Mouse (Mus musculus) forebrain, embryonic 13.5 days (tissue): ENCODE measurements around the gene Sohlh2. TPM values are rescaled to one million over a fixed set of nuclear protein-coding genes. Genes with fewer than 3 reads are reported as not detected.

ENCODE experiments used
- ATAC-seq: fragments of 200-750 bp; cut with Nextera tagmentation; 2 replicates; pipeline ENCODE4 v1.8.0; 2017
- H3K27ac ChIP-seq: fragments of 300-500 bp; sonication (generic); 2 replicates; pipeline ENCODE4 v1.5.1; 2015; ENCODE audit warnings: inconsistent platforms, mild to moderate bottlenecking, moderate library complexity
- H3K27me3 ChIP-seq: fragments of 300-500 bp; sonication (generic); 2 replicates; pipeline ENCODE4 v1.6.1; 2015; ENCODE audit warnings: mild to moderate bottlenecking, inconsistent platforms
- H3K36me3 ChIP-seq: fragments of 300-500 bp; sonication (generic); 2 replicates; pipeline ENCODE4 v1.6.1; 2015; ENCODE audit warnings: mild to moderate bottlenecking, inconsistent platforms; ENCODE audit not compliant: poor library complexity, severe bottlenecking
- H3K4me1 ChIP-seq: fragments of 300-500 bp; sonication (generic); 2 replicates; pipeline ENCODE4 v1.6.1; 2015; ENCODE audit warnings: inconsistent platforms
- H3K4me2 ChIP-seq: fragments of 300-500 bp; sonication (generic); 2 replicates; pipeline ENCODE4 v1.6.1; 2015; ENCODE audit warnings: inconsistent platforms, mild to moderate bottlenecking, moderate library complexity
- H3K4me3 ChIP-seq: fragments of 300-500 bp; sonication (generic); 2 replicates; pipeline ENCODE4 v1.5.1; 2015; ENCODE audit warnings: mild to moderate bottlenecking, inconsistent platforms
- H3K9ac ChIP-seq: fragments of 300-500 bp; sonication (generic); 2 replicates; pipeline ENCODE4 v1.6.1; 2015; ENCODE audit warnings: mild to moderate bottlenecking, inconsistent platforms
- H3K9me3 ChIP-seq: fragments of 300-500 bp; sonication (generic); replicated peaks from 2 replicates; pipeline ENCODE4 v1.6.1; 2016; ENCODE audit warnings: inconsistent platforms
- WGBS: fragments of 180-500 bp; shearing (Covaris S2); methylation state at CpG from one replicate; pipeline ENCODE4 v1.1.7; 2015; 5-methylcytosine and 5-hydroxymethylcytosine counted together
- microRNA-seq: library from miRNA; unstranded; fragments of <30 nt; microRNA quantifications from one replicate; pipeline ENCODE4, GENCODE M21; 2016
- polyA plus RNA-seq: library from polyadenylated mRNA; unstranded; fragments of >200 nt; fragmentation: Nextera tagmentation; extraction: Ambion mirVana; gene quantifications from 2 replicates; pipeline ENCODE4 v1.2.1, GENCODE M21; 2015

Sohlh2 gene
- polyA plus RNA-seq, 1 experiment from 2014 or later, result not detected

GRCm38 (mm10) chr3:55248048-55248447 lies 66.2 kb downstream of the Sohlh2 start:
- no peak overlapping the region for H3K9ac ChIP-seq
- 88% methylated on average over 3 of the region's 3 CpGs for WGBS
- peaks cover 58% of the 10 kb centered on the region for H3K4me1 ChIP-seq
- H3K4me2 ChIP-seq, result no peak overlapping the region
- H3K4me3 ChIP-seq, result no peak overlapping the region
- H3K27ac ChIP-seq, result no peak overlapping the region
- no peaks in the 10 kb centered on the region; the same call in 1 of the 2 replicates for H3K9me3 ChIP-seq
- H3K27me3 ChIP-seq, result no peaks in the 10 kb centered on the region
- no peak for ATAC-seq
- peaks cover 34% of the 10 kb centered on the region for H3K36me3 ChIP-seq

- ATAC-seq, result peak; percentile 84
- Histone ChIP-seq H3K4me1 (peaks cover 56% of the 10 kb centered on the region), H3K27me3 (no peaks in the 10 kb centered on the region), H3K27ac (no peak overlapping the region; the same call in 1 of the 2 replicates), H3K4me3 (no peak overlapping the region), H3K9ac (no peak overlapping the region), H3K4me2 (no peak overlapping the region), H3K36me3 (peaks cover 37% of the 10 kb centered on the region), H3K9me3 (no peaks in the 10 kb centered on the region; the same call in 1 of the 2 replicates)
- 54% methylated on average over 6 of the region's 6 CpGs for WGBS
Measured at GRCm38 (mm10) chr3:55248508-55248907, 66.7 kb downstream of the Sohlh2 start.

GRCm38 (mm10) chr3:55250631-55251030 lies 68.8 kb downstream of the Sohlh2 start:
- H3K4me2 ChIP-seq, result no peak overlapping the region
- no peak for ATAC-seq
- peaks cover 48% of the 10 kb centered on the region for H3K36me3 ChIP-seq
- no peak overlapping the region for H3K4me3 ChIP-seq
- 96% methylated on average over 2 of the region's 2 CpGs for WGBS
- H3K4me1 ChIP-seq, result peaks cover 41% of the 10 kb centered on the region
- no peaks in the 10 kb centered on the region for H3K27me3 ChIP-seq
- no peak overlapping the region for H3K27ac ChIP-seq
- no peak overlapping the region for H3K9ac ChIP-seq
- no peaks in the 10 kb centered on the region; the same call in 1 of the 2 replicates for H3K9me3 ChIP-seq

Small RNA genes within 50 kb of the gene (microRNA-seq; reads per million reads assigned to microRNA genes)
- gene Gm22029, result not detected

Other genes with a start within 250 kb of the Sohlh2 start
- 2.7 and 4.9 TPM in 2 replicates for gene Ccna1, start 126.5 kb upstream of the Sohlh2 start, polyA plus RNA-seq
- 26.6 and 28.2 TPM in 2 replicates for gene Spg20, start 69.9 kb upstream of the Sohlh2 start, polyA plus RNA-seq
- 0.06 and 0.26 TPM in 2 replicates for gene Ccdc169, start 44.7 kb upstream of the Sohlh2 start, polyA plus RNA-seq
- gene Dclk1, start 60.3 kb downstream of the Sohlh2 start, polyA plus RNA-seq, result 173 and 201 TPM in 2 replicates